Mouse (Mus musculus) hindbrain, embryonic 10.5 days (tissue): ENCODE measurements around the gene Kctd7. TPM values are rescaled to one million over a fixed set of nuclear protein-coding genes. Genes with fewer than 3 reads are reported as not detected.

Experiments
- DNase-seq: peaks from one replicate; pipeline ENCODE4 v3.0.0-alpha.2; 2017; ENCODE audit warnings: low spot score
- H3K27ac ChIP-seq: fragments of 300-500 bp; sonication (generic); 2 replicates; pipeline ENCODE4 v1.5.1; 2016; ENCODE audit warnings: mild to moderate bottlenecking, moderate library complexity
- H3K27me3 ChIP-seq: fragments of 300-500 bp; sonication (generic); 2 replicates; pipeline ENCODE4 v1.6.1; 2016; ENCODE audit warnings: mild to moderate bottlenecking; ENCODE audit not compliant: poor library complexity, insufficient read depth, severe bottlenecking
- H3K36me3 ChIP-seq: fragments of 300-500 bp; sonication (generic); 2 replicates; pipeline ENCODE4 v1.6.1; 2016; ENCODE audit warnings: mild to moderate bottlenecking, moderate library complexity
- H3K4me1 ChIP-seq: fragments of 300-500 bp; sonication (generic); replicated peaks from 2 replicates; pipeline ENCODE4 v1.6.1; 2016; ENCODE audit warnings: mild to moderate bottlenecking
- H3K4me3 ChIP-seq: fragments of 300-500 bp; sonication (generic); 2 replicates; pipeline ENCODE4 v1.5.1; 2016; ENCODE audit warnings: mild to moderate bottlenecking, moderate library complexity
- H3K9me3 ChIP-seq: fragments of 300-500 bp; sonication (generic); 2 replicates; pipeline ENCODE4 v1.6.1; 2016; ENCODE audit warnings: mild to moderate bottlenecking, moderate library complexity
- WGBS: fragments of 180-500 bp; shearing (Covaris S2); methylation state at CpG from one replicate; pipeline ENCODE4 v1.1.7; 2016; 5-methylcytosine and 5-hydroxymethylcytosine counted together
- polyA plus RNA-seq: library from polyadenylated mRNA; unstranded; fragments of >200 nt; fragmentation: Nextera tagmentation; extraction: Ambion mirVana; gene quantifications from 2 replicates; pipeline ENCODE4 v1.2.1, GENCODE M21; 2016

Kctd7 gene
- 5.0 and 6.6 TPM in 2 replicates for polyA plus RNA-seq

DNA sequence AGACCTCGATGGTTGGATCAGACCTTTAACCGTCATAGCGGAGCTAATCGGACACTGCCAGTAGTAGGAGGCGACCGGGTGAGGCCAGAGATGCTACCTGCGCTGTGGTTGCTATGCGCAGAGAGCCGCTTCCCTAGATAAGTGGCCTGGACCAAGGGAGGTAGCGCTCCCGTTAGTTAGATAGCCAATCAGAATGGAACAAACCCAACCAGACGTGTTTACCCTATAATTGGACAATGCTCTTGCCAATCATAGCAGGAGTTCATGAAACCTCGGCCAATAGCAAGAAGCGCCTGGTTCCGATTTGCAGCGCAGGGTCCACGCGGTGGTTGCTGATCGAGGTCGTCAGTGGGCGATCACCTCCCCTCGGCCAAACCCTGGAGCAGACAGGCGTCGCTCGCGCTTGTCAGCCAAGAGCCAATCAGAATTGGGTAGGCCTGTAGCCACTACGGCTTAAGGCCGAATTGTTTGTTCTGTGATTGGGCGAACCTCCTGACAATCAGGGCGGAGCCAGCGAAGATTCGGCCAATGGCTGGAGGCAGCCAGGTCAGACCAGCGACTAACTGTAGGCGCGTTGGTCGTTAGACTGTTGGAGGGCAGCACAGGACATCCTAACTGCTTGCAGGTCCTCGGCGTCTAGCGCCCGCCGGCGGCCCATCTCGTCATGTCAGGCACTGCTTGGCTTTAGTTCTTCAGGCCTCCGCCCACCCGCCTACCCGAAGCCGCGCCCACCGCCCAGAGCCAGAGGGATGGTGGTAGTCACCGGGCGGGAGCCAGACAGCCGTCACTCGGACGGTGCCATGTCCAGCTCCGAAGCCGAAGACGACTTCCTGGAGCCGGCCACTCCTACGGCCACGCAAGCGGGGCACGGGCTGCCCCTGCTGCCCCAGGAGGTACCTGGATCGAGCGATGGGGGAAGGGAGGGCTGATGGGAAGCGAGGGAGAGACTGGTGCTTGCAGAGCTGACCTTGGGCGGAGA, at the start of gene Kctd7:
Gene Kctd7 (plus strand): TSS at position 528 of the 979 bp plus-strand sequence.
- H3K4me3 ChIP-seq, result peak within 1 kb of the TSS; percentile 68
- no peaks in the 10 kb centered on the region for H3K9me3 ChIP-seq
- WGBS, result 2% methylated on average over 66 of the region's 66 CpGs
- DNase-seq, result peak; percentile 97
- 0 out of 2 replicates have a peak, but pooled peaks cover 4% of the 10 kb centered on the region for H3K36me3 ChIP-seq
- H3K27ac ChIP-seq, result peak within 1 kb of the TSS; percentile 91
- peaks cover 8% of the 10 kb centered on the region; the same call in 1 of the 2 replicates for H3K27me3 ChIP-seq
- H3K4me1 ChIP-seq, result peaks cover 24% of the 10 kb centered on the region

DNA sequence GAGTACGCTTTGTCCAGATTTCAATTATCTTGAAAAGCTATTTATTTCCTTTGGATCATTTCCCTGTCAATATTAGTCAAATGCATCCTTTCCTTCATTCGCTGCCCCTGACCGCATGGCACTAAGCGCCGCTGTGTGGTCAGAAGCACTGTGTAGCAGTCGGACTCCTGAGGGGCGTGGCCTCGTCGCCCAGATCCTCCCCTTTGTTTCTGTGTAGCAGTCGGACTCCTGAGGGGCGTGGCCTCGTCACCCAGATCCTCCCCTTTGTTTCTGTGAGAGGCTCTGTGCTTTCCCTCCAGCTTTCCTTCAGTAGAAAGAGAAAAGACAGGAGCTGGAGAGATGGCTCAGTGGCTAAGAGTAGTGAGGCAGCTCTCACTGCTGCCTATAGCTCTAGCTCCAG, 47.9 kb upstream of the Kctd7 start:
- peak; percentile 42 for DNase-seq
- Histone ChIP-seq H3K27ac (no peak overlapping the region), H3K36me3 (peaks cover 19% of the 10 kb centered on the region), H3K4me3 (no peak overlapping the region), H3K9me3 (no peaks in the 10 kb centered on the region), H3K27me3 (no peaks in the 10 kb centered on the region), H3K4me1 (no peaks in the 10 kb centered on the region; the same call in 1 of the 2 replicates)
- WGBS, result 51% methylated on average over 12 of the region's 12 CpGs

DNA sequence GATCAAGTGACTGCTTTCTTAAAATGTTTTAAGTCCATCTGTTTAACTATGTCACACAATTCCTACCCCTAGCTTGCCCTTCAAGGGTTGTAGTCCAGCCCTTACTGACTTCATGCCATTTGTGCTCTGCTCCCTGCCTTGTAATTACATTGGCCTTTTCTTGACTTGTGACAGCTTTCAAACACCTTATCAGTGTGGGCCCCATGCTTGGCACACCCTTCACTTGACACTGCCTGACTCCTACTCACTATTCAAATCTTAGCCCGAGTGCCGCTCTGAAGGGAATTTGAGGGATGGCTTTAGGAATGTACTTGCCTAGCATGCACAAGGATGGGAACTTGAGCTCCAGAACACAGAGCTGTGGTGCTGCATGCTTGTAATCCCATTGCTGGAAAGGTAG, 46.8 kb upstream of the Kctd7 start:
- Histone ChIP-seq H3K36me3 (peaks cover 24% of the 10 kb centered on the region), H3K27me3 (no peaks in the 10 kb centered on the region), H3K4me3 (no peak overlapping the region), H3K9me3 (no peaks in the 10 kb centered on the region), H3K27ac (no peak overlapping the region), H3K4me1 (no peaks in the 10 kb centered on the region; the same call in 1 of the 2 replicates)
- DNase-seq, result no peak
- WGBS, result 85% methylated on average over 2 of the region's 2 CpGs

DNA sequence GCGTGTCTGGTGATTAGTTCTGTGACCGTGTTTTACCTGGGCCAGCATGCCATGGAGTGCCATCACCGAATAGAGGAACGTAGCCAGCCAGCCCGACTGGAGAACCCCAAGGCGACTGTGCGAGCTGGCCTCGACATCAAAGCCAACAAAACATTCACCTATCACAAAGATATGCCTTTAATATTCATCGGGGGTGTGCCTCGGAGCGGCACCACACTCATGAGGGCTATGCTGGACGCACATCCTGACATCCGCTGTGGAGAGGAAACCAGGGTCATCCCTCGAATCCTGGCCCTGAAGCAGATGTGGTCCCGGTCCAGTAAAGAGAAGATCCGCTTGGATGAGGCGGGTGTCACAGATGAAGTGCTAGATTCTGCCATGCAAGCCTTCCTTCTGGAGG, 42.9 kb upstream of the Kctd7 start:
- H3K27ac ChIP-seq, result no peak overlapping the region
- H3K4me1 ChIP-seq, result no peaks in the 10 kb centered on the region; the same call in 1 of the 2 replicates
- H3K36me3 ChIP-seq, result peaks cover 52% of the 10 kb centered on the region
- 95% methylated on average over 17 of the region's 17 CpGs for WGBS
- no peaks in the 10 kb centered on the region for H3K27me3 ChIP-seq
- no peaks in the 10 kb centered on the region for H3K9me3 ChIP-seq
- no peak overlapping the region for H3K4me3 ChIP-seq
- DNase-seq, result no peak

DNA sequence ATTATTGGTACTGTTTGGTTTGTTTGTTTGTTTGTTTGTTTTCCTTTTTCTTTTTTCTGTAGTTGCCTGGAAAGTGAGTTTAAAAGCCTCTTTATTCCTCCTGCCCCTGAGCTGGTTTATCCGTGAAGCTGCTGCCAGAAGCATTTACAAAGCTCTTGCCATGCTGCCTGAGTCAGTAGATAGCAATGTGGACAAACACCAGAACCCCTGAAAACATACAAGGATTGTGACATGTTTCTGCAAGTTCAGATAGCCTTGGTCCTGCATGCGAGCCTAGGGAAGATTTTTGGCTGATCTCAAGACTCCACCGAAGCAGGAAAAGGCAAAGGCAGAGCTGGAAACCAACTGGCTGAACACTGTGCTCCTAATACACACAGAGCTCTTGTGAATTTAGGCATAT, 35.3 kb upstream of the Kctd7 start:
- Histone ChIP-seq H3K9me3 (no peaks in the 10 kb centered on the region), H3K4me1 (no peaks in the 10 kb centered on the region), H3K27ac (no peak overlapping the region), H3K27me3 (no peaks in the 10 kb centered on the region), H3K4me3 (no peak overlapping the region), H3K36me3 (peaks cover 45% of the 10 kb centered on the region)
- WGBS, result 87% methylated on average over 3 of the region's 3 CpGs
- DNase-seq, result no peak

DNA sequence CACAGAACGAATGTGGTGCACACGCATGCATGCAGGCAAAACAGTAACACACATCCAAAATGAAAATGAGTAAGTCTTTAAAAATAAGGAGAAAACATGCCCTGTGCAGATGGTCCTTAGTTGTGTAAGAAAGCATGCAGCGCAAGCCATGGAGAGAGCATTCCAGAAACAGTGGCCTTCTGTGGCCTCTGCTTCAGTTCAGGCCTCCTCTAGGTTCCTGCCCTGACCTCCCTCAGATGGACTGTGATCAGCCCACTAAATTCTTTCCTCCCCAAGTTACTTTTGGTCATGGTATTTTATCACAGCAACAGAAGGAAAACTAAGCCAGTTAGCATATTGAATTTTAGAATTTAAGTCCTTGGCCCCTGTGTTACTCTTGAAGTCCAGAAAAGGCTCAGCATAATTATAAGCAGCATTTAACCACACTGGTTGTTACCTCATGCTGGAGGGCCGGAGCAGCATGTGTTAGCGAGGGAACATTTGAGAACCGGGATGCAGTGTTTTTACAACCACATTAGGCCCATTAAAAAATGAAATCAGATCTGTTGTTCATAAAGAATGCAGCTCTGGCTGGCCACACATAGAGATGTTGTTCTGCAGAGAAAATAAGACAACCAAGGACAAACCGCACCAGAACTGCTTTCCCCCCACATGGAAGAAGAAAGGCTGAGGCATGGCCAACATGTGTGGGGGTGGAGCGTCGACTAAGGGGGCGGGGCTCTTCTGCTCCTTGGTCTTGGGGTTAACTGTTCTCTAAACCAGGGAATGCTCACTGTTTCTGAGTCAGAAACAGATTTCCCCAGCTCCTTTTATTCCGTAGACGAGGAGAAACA, 33.8 kb upstream of the Kctd7 start:
- H3K27ac ChIP-seq, result no peak overlapping the region
- DNase-seq, result no peak
- H3K36me3 ChIP-seq, result peaks cover 45% of the 10 kb centered on the region
- 85% methylated on average over 12 of the region's 12 CpGs for WGBS
- H3K27me3 ChIP-seq, result no peaks in the 10 kb centered on the region
- H3K4me1 ChIP-seq, result no peaks in the 10 kb centered on the region
- no peaks in the 10 kb centered on the region for H3K9me3 ChIP-seq
- no peak overlapping the region for H3K4me3 ChIP-seq

DNA sequence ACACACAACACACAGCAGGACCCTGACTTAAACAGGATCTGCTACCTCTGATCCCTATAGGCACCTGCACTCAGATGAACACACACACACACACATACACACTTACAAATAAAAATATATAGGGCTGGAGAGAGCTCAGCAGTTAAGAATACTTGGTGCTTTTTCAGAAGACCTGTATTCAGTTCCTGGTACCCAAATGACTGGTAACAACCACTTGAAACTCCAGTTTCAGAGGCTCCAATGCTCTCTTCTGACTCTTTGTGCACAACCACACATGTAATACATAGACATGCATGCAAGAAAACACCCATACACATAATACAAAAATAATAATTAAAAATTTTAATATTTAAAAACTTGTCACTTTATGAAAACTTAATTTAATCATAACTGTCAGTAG, 32.0 kb upstream of the Kctd7 start:
- Histone ChIP-seq H3K4me1 (no peaks in the 10 kb centered on the region), H3K4me3 (no peak overlapping the region), H3K27ac (no peak overlapping the region), H3K27me3 (no peaks in the 10 kb centered on the region), H3K9me3 (no peaks in the 10 kb centered on the region), H3K36me3 (peaks cover 55% of the 10 kb centered on the region)
- no peak for DNase-seq

DNA sequence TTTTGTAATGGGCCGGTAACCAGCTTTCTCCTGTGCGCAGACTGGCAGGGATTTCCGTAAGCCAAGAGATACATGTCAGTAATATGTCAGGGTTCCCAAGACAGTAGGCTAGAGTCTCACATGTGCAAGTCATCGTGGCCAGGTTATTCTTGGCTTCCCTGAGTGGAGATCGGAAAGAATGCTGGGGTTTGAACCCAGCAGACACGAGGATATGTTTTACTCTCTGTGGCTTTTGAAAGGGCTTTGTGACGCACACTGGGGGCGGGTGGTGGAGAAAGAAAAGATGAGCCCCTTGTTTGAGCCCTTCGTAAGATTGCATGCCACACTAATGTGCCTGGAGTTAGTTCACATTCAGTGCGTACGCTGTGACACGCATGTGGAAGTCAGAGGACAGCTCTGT, 28.5 kb upstream of the Kctd7 start:
- 0 out of 2 replicates have a peak, but pooled peaks cover 8% of the 10 kb centered on the region for H3K4me1 ChIP-seq
- no peaks in the 10 kb centered on the region for H3K9me3 ChIP-seq
- peaks cover 35% of the 10 kb centered on the region for H3K36me3 ChIP-seq
- DNase-seq, result no peak
- no peak overlapping the region for H3K27ac ChIP-seq
- WGBS, result 92% methylated on average over 12 of the region's 12 CpGs
- H3K4me3 ChIP-seq, result no peak overlapping the region
- no peaks in the 10 kb centered on the region for H3K27me3 ChIP-seq

DNA sequence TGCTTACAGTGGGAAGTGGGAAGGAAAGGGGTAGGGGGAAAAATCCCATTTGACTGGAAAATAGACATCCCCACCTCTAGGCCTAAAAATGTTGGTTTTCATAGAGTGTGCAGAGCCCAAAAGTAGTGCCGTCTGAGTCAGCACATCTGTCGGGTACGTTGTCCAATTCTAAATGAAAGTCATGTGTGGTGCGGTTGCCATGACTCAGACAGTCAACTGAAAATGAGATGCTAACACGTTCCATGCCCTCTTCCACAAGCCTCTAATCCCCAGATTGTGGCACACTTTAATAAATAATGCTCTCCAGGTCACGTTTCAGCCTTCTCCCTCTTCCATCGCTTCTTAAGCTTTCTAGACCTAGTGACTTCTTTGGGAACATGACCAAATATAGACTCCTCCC, 27.8 kb upstream of the Kctd7 start:
- 90% methylated on average over 7 of the region's 7 CpGs for WGBS
- DNase-seq, result no peak
- H3K36me3 ChIP-seq, result peaks cover 40% of the 10 kb centered on the region

DNA sequence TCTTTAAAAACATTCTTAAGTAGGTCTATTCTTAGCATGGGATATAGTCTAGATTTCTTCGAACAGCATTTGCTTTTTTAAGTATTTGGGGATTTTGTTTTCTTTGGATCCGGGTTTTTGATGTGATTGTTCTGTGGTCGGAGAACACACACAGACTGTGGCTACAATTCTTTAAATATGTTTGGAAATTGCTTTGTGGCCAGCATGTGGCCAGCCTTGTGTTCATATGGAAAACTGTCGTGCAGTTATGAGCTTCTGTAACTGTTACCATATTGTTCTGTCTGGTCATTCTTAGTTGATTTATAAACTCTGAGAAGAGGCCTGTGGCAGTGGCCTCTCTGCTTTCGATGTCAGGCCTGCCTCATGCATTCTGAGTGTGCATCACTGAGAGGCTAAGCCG, 26.7 kb upstream of the Kctd7 start:
- H3K27ac ChIP-seq, result no peak overlapping the region
- H3K9me3 ChIP-seq, result no peaks in the 10 kb centered on the region
- WGBS, result 92% methylated on average over 6 of the region's 6 CpGs
- no peak for DNase-seq
- H3K36me3 ChIP-seq, result peaks cover 40% of the 10 kb centered on the region
- no peak overlapping the region for H3K4me3 ChIP-seq
- no peaks in the 10 kb centered on the region for H3K27me3 ChIP-seq
- H3K4me1 ChIP-seq, result 0 out of 2 replicates have a peak, but pooled peaks cover 8% of the 10 kb centered on the region

More for the DNA sequence above, 27.8 kb upstream of the Kctd7 start:
- H3K27ac ChIP-seq, result no peak overlapping the region
- 0 out of 2 replicates have a peak, but pooled peaks cover 8% of the 10 kb centered on the region for H3K4me1 ChIP-seq
- no peak overlapping the region for H3K4me3 ChIP-seq
- H3K9me3 ChIP-seq, result no peaks in the 10 kb centered on the region
- no peaks in the 10 kb centered on the region for H3K27me3 ChIP-seq

DNA sequence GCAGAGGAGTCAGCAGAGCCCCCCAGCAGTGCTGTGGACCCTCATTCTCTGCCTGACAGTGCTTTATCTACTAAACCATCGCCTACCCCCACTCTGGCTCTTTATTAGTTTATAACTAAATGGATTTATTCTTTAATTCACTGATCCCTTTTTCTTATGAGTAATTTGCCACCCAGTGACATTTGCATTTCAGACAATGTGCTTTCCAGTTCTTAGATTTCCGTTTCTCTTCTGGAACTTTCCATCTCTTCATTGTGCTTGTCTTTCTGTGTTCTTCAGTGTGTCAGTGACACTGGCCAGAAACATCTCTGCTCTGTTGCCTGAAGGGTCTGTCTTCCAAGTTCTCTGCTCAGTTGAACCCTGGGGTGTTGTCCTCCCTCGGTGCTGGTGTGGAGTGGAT, 25.4 kb upstream of the Kctd7 start:
- H3K27ac ChIP-seq, result no peak overlapping the region

DNA sequence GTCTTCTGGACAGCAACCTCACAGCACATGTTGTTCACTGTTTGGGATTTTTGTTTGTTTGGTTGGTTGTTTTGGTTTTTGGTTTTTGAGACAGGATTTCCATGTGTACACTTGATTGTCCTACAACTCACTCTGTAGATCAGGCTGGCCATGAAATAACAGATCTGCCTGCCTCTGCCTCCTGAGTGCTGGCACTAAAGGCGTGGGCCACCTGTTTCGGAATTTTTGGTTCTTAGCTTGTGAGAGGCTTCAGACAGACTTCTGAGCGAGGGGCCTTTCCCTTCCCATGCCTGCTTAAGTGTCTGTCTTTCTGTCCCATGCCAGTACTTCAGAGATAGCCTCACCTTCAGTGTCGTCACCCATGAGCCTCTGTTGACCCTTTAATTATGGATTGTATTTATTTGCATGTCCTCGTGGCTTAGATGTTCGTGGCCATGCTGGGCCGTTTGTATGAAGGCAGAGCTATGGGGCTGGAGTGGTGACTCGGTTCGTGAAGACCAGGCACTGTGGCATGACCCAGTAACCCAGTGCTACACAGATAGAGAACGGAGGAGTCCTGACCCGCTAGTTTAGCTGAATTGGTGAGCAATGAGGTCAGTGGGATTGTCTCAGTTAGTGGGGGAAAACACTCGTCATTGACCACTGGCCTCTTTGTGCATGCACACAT, 24.5 kb upstream of the Kctd7 start:
- WGBS, result 88% methylated on average over 12 of the region's 12 CpGs
- Histone ChIP-seq H3K27me3 (no peaks in the 10 kb centered on the region), H3K27ac (no peak overlapping the region), H3K36me3 (peaks cover 29% of the 10 kb centered on the region), H3K4me3 (no peak overlapping the region), H3K9me3 (no peaks in the 10 kb centered on the region), H3K4me1 (0 out of 2 replicates have a peak, but pooled peaks cover 8% of the 10 kb centered on the region)
- no peak for DNase-seq

More for the DNA sequence above, 25.4 kb upstream of the Kctd7 start:
- no peak overlapping the region for H3K4me3 ChIP-seq
- H3K27me3 ChIP-seq, result no peaks in the 10 kb centered on the region
- 86% methylated on average over 3 of the region's 3 CpGs for WGBS
- DNase-seq, result no peak
- 0 out of 2 replicates have a peak, but pooled peaks cover 8% of the 10 kb centered on the region for H3K4me1 ChIP-seq
- peaks cover 38% of the 10 kb centered on the region for H3K36me3 ChIP-seq
- H3K9me3 ChIP-seq, result no peaks in the 10 kb centered on the region
